Mouse (Mus musculus): ENCODE data around the gene Rpl28. TPM values are rescaled to one million over a fixed set of nuclear protein-coding genes. Genes with fewer than 3 reads are reported as not detected.
"Not testable (repeated sequence)": the region's sequence is repeated elsewhere in the genome, so short reads cannot be mapped to it uniquely, and the experiment has no call there.

The Rpl28 gene
- polyA plus RNA-seq, 1 experiment from 2014 or later: 284 TPM

DNA sequence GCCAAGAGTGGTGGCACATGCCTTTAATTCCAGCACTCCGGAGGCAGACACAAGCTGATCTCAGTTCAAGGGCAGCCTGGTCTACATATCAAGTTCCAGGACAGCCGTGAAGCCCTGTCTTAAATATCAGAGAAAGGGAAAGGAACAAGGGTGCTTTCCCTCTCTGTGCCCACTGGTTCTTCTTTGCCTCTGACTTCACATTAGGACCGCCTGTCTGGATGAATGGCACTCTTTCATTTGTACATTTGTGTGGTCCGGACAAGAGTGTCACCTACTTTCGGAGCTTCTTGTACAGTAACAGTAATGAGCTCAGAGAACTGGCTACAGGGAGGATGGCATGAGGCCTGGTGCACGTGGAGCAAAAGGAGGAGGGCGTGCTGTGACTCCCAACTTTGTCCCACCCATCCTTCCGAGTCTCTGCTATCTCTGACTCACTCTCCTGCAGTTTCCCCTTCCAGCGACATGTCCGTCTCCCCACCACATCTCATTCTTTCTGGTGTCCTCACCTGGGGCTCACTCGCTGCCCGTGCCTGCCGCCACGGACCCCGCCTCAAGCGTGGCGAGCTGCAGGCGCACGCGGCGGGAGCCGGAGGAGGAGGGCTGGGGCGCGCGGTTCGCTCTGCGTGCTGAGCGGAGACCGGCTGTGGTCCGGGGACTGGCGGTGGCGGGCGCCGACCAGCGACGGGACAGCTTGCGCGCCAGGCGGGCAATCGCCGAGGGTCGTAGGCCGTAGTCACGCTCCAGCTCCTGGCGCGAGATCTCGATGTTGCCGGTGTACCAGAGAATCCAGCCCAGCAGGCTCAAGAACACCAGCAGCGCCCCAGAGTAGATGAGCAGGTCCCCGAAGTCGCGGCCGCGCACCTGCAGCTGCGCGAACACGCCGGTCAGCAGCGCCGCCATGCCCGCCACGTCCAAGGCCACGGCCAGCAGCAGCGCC is 3.9 kb upstream of the Rpl28 start:
- H3K27me3 ChIP-seq (replicated peaks): peaks cover 23% of the 10 kb centered on the region
- no peaks in the 10 kb centered on the region for H3K9me3 ChIP-seq (replicated peaks)
- 1% methylated on average over 60 of the region's 64 CpGs for WGBS
- peaks cover 2% of the 10 kb centered on the region for H3K36me3 ChIP-seq
- peaks cover 7% of the 10 kb centered on the region for H3K4me1 ChIP-seq (replicated peaks)
- H3K4me3 ChIP-seq: peak overlapping the region; percentile 63
- H3K9ac ChIP-seq: peak overlapping the region; percentile 86
- peak; percentile 52 for ATAC-seq (ENCODE audit: insufficient number of reproducible peaks, low FRiP score)
- H3K4me2 ChIP-seq: peak overlapping the region; percentile 94
- 0 out of 2 replicates have a peak overlapping the region, but pooled peaks have one; percentile 3 for H3K27ac ChIP-seq (ENCODE audit: poor library complexity, severe bottlenecking)

DNA sequence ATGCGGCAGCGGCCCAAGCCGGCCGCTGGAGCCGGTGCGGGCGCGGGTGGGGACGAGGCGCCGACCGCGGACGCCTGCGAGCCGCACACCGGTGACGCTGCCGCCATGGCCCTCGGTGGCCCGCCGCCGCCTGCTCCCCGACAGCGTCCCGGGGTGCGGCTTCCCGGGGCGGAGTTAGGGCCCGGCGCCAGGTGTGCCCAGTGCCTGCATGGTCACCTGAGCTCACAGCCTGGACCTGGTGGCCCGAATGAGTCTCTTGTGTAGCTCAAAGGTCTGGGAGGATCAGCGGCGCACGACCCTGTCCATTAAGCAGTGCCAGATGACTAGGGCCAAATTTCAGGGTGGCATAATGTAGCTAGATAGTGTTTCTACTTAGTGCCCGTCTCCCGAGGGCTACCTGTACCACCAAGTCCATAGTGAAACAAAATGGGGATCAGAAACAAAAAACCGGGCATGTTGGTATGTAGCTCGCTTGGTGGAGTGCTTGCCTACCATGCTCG is 3.2 kb upstream of the Rpl28 start, which contains the start of gene Tmem238:
Gene Tmem238, minus strand, starts transcription at position 221 of the 500 bp plus-strand sequence.
- ATAC-seq (ENCODE audit: insufficient number of reproducible peaks, low FRiP score): peak; percentile 4; the same call in 1 of the 2 replicates
- Histone ChIP-seq H3K9me3 (replicated peaks) (no peaks in the 10 kb centered on the region), H3K27ac (ENCODE audit: poor library complexity, severe bottlenecking) (0 out of 2 replicates have a peak within 1 kb of the TSS, but pooled peaks have one; percentile 3), H3K4me3 (peak within 1 kb of the TSS; percentile 63), H3K4me1 (replicated peaks) (peaks cover 14% of the 10 kb centered on the region), H3K36me3 (peaks cover 9% of the 10 kb centered on the region), H3K27me3 (replicated peaks) (peaks cover 16% of the 10 kb centered on the region; the same call in 1 of the 2 replicates), H3K9ac (peak within 1 kb of the TSS; percentile 86), H3K4me2 (peak within 1 kb of the TSS; percentile 94)
- 6% methylated on average over 40 of the region's 40 CpGs for WGBS

DNA sequence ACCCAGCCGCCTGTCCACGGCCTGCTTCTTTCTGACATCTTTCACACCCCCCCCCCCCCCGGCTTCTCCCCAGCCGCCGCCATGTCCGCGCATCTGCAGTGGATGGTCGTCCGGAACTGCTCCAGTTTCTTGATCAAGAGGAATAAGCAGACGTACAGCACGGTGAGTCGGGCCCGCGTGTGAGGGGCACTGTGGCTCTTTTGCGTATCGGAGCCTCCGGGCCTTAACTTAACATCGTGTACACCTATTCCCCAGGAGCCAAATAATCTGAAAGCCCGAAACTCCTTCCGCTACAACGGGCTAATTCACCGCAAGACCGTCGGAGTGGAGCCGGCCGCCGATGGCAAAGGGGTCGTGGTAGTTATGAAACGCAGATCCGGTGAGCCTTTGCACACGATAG is 574 bp downstream of the Rpl28 start:
- Histone ChIP-seq H3K27ac (ENCODE audit: poor library complexity, severe bottlenecking) (peak overlapping the region; percentile 94), H3K4me3 (peak overlapping the region; percentile 79), H3K4me1 (replicated peaks) (peaks cover 17% of the 10 kb centered on the region), H3K9ac (peak overlapping the region; percentile 98), H3K4me2 (peak overlapping the region; percentile 95), H3K36me3 (peaks cover 43% of the 10 kb centered on the region)
- under 1% methylated on average over 31 of the region's 31 CpGs for WGBS
- peak; percentile 5; the same call in 1 of the 2 replicates for ATAC-seq (ENCODE audit: insufficient number of reproducible peaks, low FRiP score)
- H3K9me3 ChIP-seq (replicated peaks); H3K27me3 ChIP-seq (replicated peaks): not testable (repeated sequence)

DNA sequence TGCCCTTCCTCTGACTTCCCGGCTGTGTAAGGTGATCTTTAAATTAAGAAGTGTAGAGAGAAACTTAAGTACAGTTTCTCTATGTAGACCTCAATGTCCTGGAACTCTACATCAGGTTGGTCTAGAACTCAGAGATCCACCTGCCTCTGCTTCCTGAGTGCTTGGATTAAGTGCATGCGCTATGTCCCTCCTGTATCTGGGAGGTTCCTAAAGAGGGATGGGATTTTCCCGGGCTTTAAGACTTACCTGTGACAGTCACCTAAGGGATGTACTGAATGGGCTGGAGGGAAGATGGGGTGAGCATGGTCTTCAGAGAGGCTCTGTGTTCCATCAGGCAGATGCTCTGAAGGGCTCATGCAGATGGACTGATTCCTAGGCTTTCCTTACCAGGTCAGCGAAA is 1.0 kb downstream of the Rpl28 start:
- peak overlapping the region; percentile 95 for H3K4me2 ChIP-seq
- peak overlapping the region; percentile 98 for H3K9ac ChIP-seq
- peak overlapping the region; percentile 94; the same call in 1 of the 2 replicates for H3K27ac ChIP-seq (ENCODE audit: poor library complexity, severe bottlenecking)
- H3K9me3 ChIP-seq (replicated peaks): no peaks in the 10 kb centered on the region
- H3K4me1 ChIP-seq (replicated peaks): peaks cover 13% of the 10 kb centered on the region
- no peak for ATAC-seq (ENCODE audit: insufficient number of reproducible peaks, low FRiP score)
- no peaks in the 10 kb centered on the region for H3K27me3 ChIP-seq (replicated peaks)
- WGBS: 34% methylated on average over 4 of the region's 4 CpGs
- H3K4me3 ChIP-seq: peak overlapping the region; percentile 79
- peaks cover 43% of the 10 kb centered on the region for H3K36me3 ChIP-seq

DNA sequence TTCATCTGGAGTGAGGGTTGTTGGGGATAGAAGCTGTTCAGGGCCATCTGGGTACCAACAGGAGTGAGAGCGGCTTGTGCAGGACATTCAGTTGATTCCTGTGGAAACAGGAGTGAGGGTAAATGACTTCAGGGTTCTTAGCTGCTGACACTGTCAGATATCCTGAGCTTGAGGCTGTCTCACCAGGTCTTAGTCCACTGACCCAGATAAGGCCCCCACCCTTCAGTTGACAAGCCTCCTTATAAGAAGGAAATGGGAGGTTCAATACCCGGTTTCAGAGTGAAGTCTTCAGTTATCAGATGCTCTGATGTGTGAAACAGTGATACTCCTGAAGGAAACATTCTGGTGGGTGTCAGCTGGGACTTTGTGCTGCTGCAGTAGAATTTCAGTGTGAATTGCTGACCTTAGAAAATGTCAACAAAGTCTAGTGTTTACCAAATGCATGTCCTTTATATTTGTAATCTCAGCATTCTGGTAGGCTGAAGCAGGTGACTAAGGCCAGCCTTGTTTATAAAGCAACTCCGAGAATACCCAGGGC is 2.0 kb downstream of the Rpl28 start:
- H3K4me1 ChIP-seq (replicated peaks): peaks cover 13% of the 10 kb centered on the region
- H3K4me3 ChIP-seq: peak overlapping the region; percentile 79
- H3K27me3 ChIP-seq (replicated peaks): no peaks in the 10 kb centered on the region
- H3K27ac ChIP-seq (ENCODE audit: poor library complexity, severe bottlenecking): no peak overlapping the region
- no peak for ATAC-seq (ENCODE audit: insufficient number of reproducible peaks, low FRiP score)
- peak overlapping the region; percentile 98 for H3K9ac ChIP-seq
- peaks cover 43% of the 10 kb centered on the region for H3K36me3 ChIP-seq
- WGBS: 68% methylated on average over 3 of the region's 3 CpGs
- H3K9me3 ChIP-seq (replicated peaks): no peaks in the 10 kb centered on the region
- H3K4me2 ChIP-seq: peak overlapping the region; percentile 95

DNA sequence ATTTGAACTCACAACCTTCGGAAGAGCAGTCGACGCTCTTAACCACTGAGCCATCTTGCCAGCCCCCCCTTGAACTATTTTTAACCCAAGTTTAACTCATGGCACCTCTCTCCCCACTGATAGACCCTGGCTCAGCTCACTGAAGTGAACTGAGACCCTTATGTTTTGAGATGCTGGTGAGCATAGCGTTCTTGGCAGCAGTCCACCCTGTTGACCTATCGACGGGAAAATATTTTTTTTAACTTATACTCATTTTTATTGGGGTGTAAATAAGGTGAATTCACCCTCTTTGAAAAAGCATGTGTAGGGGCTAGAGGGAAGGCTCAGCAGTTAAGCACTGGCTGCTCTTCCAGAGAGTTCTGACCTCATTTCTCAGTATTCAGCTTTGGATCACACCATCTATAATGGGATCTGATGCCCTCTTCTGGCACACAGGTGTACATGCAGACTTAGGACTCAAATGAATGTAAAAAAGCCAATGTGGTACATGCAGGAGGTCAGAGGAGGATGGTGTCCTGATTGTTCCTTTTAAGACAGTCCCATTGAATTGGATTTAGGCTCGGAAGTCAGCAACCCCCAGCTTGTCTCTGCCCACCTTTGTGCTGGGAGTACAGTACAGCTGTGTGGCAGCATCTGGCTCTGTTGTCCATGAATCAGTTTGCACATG is 3.2 kb downstream of the Rpl28 start:
- Histone ChIP-seq H3K9ac (0 out of 2 replicates have a peak overlapping the region, but pooled peaks have one; percentile 30), H3K4me3 (no peak overlapping the region), H3K27ac (ENCODE audit: poor library complexity, severe bottlenecking) (no peak overlapping the region), H3K4me1 (replicated peaks) (peaks cover 13% of the 10 kb centered on the region), H3K4me2 (no peak overlapping the region), H3K27me3 (replicated peaks) (no peaks in the 10 kb centered on the region), H3K36me3 (peaks cover 43% of the 10 kb centered on the region), H3K9me3 (replicated peaks) (no peaks in the 10 kb centered on the region)
- WGBS: 75% methylated on average over 7 of the region's 7 CpGs
- ATAC-seq (ENCODE audit: insufficient number of reproducible peaks, low FRiP score): no peak

DNA sequence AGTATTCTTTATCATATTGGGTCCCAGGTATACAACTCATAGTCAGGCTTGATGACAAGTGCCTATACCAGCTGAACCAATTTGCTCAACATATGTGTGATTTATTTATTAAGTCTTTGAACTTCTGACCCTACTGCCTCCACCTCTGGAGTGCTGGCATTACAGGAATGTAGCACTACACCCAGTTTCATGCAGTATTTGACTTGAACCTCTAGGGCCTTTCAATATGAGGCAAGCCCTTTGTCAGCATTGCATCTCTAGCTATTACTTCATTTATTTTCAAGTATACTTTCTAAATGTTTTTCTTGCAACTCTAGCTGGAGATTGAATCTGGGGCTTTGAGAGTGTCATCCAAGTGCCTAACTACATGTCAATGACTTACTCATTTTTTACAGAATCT is 9.6 kb downstream of the Rpl28 start:
- H3K9me3 ChIP-seq (replicated peaks): no peaks in the 10 kb centered on the region
- H3K27ac ChIP-seq (ENCODE audit: poor library complexity, severe bottlenecking): no peak overlapping the region
- no peak for ATAC-seq (ENCODE audit: insufficient number of reproducible peaks, low FRiP score)
- no peak overlapping the region for H3K9ac ChIP-seq
- H3K27me3 ChIP-seq (replicated peaks): no peaks in the 10 kb centered on the region
- no peak overlapping the region for H3K4me3 ChIP-seq
- peaks cover 33% of the 10 kb centered on the region for H3K36me3 ChIP-seq
- H3K4me1 ChIP-seq (replicated peaks): no peaks in the 10 kb centered on the region
- no peak overlapping the region for H3K4me2 ChIP-seq

DNA sequence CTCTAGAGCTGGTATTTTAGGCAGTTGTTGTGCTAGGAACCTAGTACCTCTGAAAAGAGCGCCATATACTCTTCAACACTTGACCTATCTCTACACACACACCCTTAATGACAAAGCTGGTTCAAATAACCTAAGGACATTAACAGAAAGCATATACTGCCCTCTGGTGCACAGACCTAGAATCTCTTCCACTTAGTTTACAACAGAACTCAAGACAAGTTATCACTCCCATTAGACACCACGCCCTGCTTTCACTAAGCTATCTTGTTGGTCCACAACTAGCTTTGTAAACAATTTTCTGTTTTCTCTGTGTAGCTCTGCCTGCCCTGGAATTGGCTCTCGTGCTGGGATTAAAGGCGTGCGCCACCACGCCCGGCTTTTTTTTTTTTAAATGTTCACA is 14.0 kb downstream of the Rpl28 start:
- ATAC-seq (ENCODE audit: insufficient number of reproducible peaks, low FRiP score): peak; percentile 74
- H3K9ac ChIP-seq: no peak overlapping the region
- H3K4me2 ChIP-seq: no peak overlapping the region
- H3K27me3 ChIP-seq (replicated peaks): no peaks in the 10 kb centered on the region
- peaks cover 23% of the 10 kb centered on the region for H3K4me1 ChIP-seq (replicated peaks)
- WGBS: 86% methylated on average over 7 of the region's 7 CpGs
- peaks cover 60% of the 10 kb centered on the region for H3K36me3 ChIP-seq
- no peaks in the 10 kb centered on the region for H3K9me3 ChIP-seq (replicated peaks)
- H3K4me3 ChIP-seq: no peak overlapping the region
- H3K27ac ChIP-seq (ENCODE audit: poor library complexity, severe bottlenecking): no peak overlapping the region

DNA sequence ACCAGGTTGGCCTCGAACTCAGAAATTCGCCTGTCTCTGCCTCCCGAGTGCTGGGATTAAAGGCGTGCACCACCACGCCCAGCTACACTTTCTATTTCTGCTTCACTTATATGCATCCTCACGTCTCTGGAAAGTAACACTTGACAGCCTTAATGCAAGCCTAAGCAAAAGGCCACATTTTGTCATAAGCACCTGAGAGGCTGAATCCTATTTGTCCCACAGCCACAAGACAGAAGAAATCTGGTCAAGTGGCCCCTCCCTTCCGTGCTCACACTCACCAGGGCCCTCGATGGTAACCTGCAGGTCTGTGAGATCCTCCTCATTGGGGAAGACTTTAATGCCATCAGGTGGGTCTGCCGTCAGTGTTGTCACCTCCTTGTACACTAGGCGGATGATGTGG is 18.5 kb downstream of the Rpl28 start:
- not testable (repeated sequence) for ATAC-seq (ENCODE audit: insufficient number of reproducible peaks, low FRiP score); H3K27ac ChIP-seq (ENCODE audit: poor library complexity, severe bottlenecking); H3K9me3 ChIP-seq (replicated peaks); H3K27me3 ChIP-seq (replicated peaks)
- H3K4me2 ChIP-seq: peak overlapping the region; percentile 77
- WGBS: 35% methylated on average over 10 of the region's 10 CpGs
- peak overlapping the region; percentile 100 for H3K4me3 ChIP-seq
- H3K4me1 ChIP-seq (replicated peaks): peaks cover 29% of the 10 kb centered on the region
- peak overlapping the region; percentile 100 for H3K9ac ChIP-seq
- H3K36me3 ChIP-seq: peaks cover 46% of the 10 kb centered on the region

DNA sequence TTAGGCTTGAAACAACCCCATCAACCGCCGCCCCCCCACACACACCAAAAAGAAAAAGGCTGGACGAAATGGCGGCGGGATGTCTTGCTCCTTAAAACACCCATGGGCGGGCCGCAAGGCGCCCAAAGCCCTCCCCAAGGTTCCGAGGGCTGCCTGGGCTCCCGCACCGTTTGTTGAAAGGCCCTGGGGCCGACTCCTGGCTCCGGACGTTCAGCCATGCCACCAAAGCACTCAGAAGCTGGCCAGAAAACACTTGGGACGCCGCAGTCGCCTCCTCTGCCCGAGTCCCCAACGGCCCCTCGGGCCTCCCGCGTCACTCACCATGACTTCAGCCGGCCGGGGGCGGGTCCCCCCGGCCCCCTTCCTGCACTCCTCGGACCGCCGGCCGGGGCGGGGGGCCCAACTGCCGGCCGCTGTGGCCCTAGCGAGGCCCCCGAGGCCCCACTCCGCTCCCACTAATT is 19.2 kb downstream of the Rpl28 start:
- no peak for ATAC-seq (ENCODE audit: insufficient number of reproducible peaks, low FRiP score)
- H3K9me3 ChIP-seq (replicated peaks): no peaks in the 10 kb centered on the region
- H3K9ac ChIP-seq: peak overlapping the region; percentile 100
- peak overlapping the region; percentile 87 for H3K27ac ChIP-seq (ENCODE audit: poor library complexity, severe bottlenecking)
- H3K4me1 ChIP-seq (replicated peaks): peaks cover 29% of the 10 kb centered on the region
- H3K27me3 ChIP-seq (replicated peaks): no peaks in the 10 kb centered on the region
- under 1% methylated on average over 33 of the region's 36 CpGs for WGBS
- peaks cover 38% of the 10 kb centered on the region for H3K36me3 ChIP-seq
- H3K4me2 ChIP-seq: peak overlapping the region; percentile 77
- H3K4me3 ChIP-seq: peak overlapping the region; percentile 100
